In genomic region chr7:143302593-143303238, GRCm38 (mm10) we compare ENCODE assay signal across 18 mouse cellular contexts.
A peak's percentile ranks its signal among the peaks of the same experiment; 100 is the strongest.
DNase-seq lines count a peak whose midpoint lies in the region; ATAC-seq and TF ChIP-seq lines count a peak whose summit lies in the region.
"Had no signal": no experiment of that assay in that cellular context is flagged by ENCODE, and none has a peak within 500 bp of the region (broad histone marks: within the 10 kb centered on the region; RNA-seq: fewer than 3 reads in every experiment).

No protein-coding gene starts in this region.

- H3K27me3 ChIP-seq in heart, embryonic 11.5 days (ENCODE audit: control insufficient read depth, insufficient read depth, low read length) = no peaks in the 10 kb centered on the region
- H3K27me3 ChIP-seq in lung, embryonic 14.5 days (ENCODE audit: insufficient read depth, low read length) = no peaks in the 10 kb centered on the region
- H3K27me3 ChIP-seq: embryonic facial prominence, embryonic 12.5 days; stomach, embryonic 15.5 days had no signal

- no peaks in the 10 kb centered on the region for H3K36me3 ChIP-seq in heart, embryonic 11.5 days (ENCODE audit: control insufficient read depth, insufficient read depth, low read length)
- H3K36me3 ChIP-seq in lung, embryonic 14.5 days (ENCODE audit: insufficient read depth) = no peaks in the 10 kb centered on the region
- H3K36me3 ChIP-seq: embryonic facial prominence, embryonic 12.5 days; stomach, embryonic 15.5 days had no signal

- WGBS in heart, embryonic 11.5 days (ENCODE audit: insufficient replicate concordance) = 18% methylated on average over 9 of the region's 9 CpGs
- 30% methylated on average over 9 of the region's 9 CpGs for WGBS in lung, embryonic 14.5 days
- 67% methylated on average over 9 of the region's 9 CpGs for WGBS in lung, adult 2 months

- H3K4me2 ChIP-seq in heart, embryonic 11.5 days = no peak overlapping the region
- no peak overlapping the region for H3K4me2 ChIP-seq in lung, embryonic 14.5 days
- H3K4me2 ChIP-seq: embryonic facial prominence, embryonic 12.5 days; liver, embryonic 11.5 days; stomach, embryonic 15.5 days had no signal

- no peak for TF ChIP-seq POLR2A in lung, adult 2 months (IDR thresholded peaks at IDR 0.05; ENCODE audit: borderline replicate concordance, extremely low read depth, low read depth, low read length)

- H3K4me1 ChIP-seq in heart, embryonic 11.5 days (ENCODE audit: control insufficient read depth, insufficient read depth, low read length) = peaks cover 38% of the 10 kb centered on the region
- H3K4me1 ChIP-seq in lung, embryonic 14.5 days (ENCODE audit: insufficient read depth) = peaks cover 13% of the 10 kb centered on the region
- peaks cover 3% of the 10 kb centered on the region; the same call in 1 of the 2 replicates for H3K4me1 ChIP-seq in lung, adult 2 months (ENCODE audit: control insufficient read depth, insufficient read depth, low read length)

- peak; percentile 61; the same call in 1 of the 2 replicates for ATAC-seq in heart, embryonic 11.5 days (replicated peaks; ENCODE audit: insufficient number of reproducible peaks, low FRiP score, low TSS enrichment)
- peak; percentile 59 for ATAC-seq in lung, embryonic 14.5 days (ENCODE audit: insufficient read depth)

- H3K9ac ChIP-seq in heart, embryonic 11.5 days (ENCODE audit: low read depth, low read length) = no peak overlapping the region
- no peak overlapping the region for H3K9ac ChIP-seq in lung, embryonic 14.5 days
- H3K9ac ChIP-seq: embryonic facial prominence, embryonic 12.5 days; stomach, embryonic 15.5 days had no signal

- TF ChIP-seq CTCF in lung, embryonic 14.5 days (IDR thresholded peaks at IDR 0.05; ENCODE audit: low read depth) = no peak
- no peak for TF ChIP-seq CTCF in lung, adult 2 months (IDR thresholded peaks at IDR 0.05; ENCODE audit: insufficient read depth, low read length)

- H3K27ac ChIP-seq in heart, embryonic 11.5 days (ENCODE audit: low read depth, low read length) = peak overlapping the region; percentile 78
- H3K27ac ChIP-seq in lung, embryonic 14.5 days (ENCODE audit: low read depth) = no peak overlapping the region
- H3K27ac ChIP-seq: embryonic facial prominence, embryonic 12.5 days; stomach, embryonic 15.5 days had no signal

- H3K9me3 ChIP-seq in heart, embryonic 11.5 days (replicated peaks; ENCODE audit: control insufficient read depth, low read length) = no peaks in the 10 kb centered on the region
- H3K9me3 ChIP-seq in lung, embryonic 14.5 days (ENCODE audit: low read depth, low read length) = no peaks in the 10 kb centered on the region
- H3K9me3 ChIP-seq: embryonic facial prominence, embryonic 12.5 days; stomach, embryonic 15.5 days had no signal

- no peak for DNase-seq in heart, postnatal 36 days
- peak; percentile 60 for DNase-seq in lung, embryonic 14.5 days
- DNase-seq in lung, adult 2 months = no peak
- peak; percentile 42 to 72 for DNase-seq in frontal cortex, postnatal 36 days (ENCODE audit: low spot score in 2 of 2)
- peak; percentile 57 to 69 for DNase-seq in left cerebral cortex, postnatal 36 days (ENCODE audit: low spot score in 2 of 2)
- no peak for DNase-seq in spleen, adult 12 weeks (ENCODE audit: low spot score)
- DNase-seq in thymus, adult 18-20 months = no peak
- DNase-seq: cerebellum, adult 11 months; heart, postnatal 14 days; kidney, postnatal 4 days; layer of hippocampus, postnatal 36 days; midbrain, embryonic 14.5 days; spleen, adult 18-20 months; thymus, postnatal 14 days had no signal

- intact Hi-C loops in heart, postnatal 36 days (cut with DNase I) = no loop called here
- intact Hi-C loops in left cerebral cortex, postnatal 36 days (cut with DNase I) = loop anchor here (10.0 kb wide), 1 partner anchor 162 kb away; the partner anchor contains the start of gene Cdkn1c

- no peak overlapping the region for H3K4me3 ChIP-seq in heart, embryonic 11.5 days (ENCODE audit: low read depth, low read length)
- H3K4me3 ChIP-seq in lung, embryonic 14.5 days (ENCODE audit: low read depth, low read length) = no peak overlapping the region
- no peak overlapping the region for H3K4me3 ChIP-seq in lung, adult 2 months (replicated peaks; ENCODE audit: extremely low read depth, low read depth, low read length)
- H3K4me3 ChIP-seq: embryonic facial prominence, embryonic 12.5 days; stomach, embryonic 15.5 days had no signal

Comparison
In these comparisons a context has a peak if more than half of its experiments do, and no peak if none do; other contexts are left out.
1. DNase-seq: peak in lung, embryonic 14.5 days (single experiment), frontal cortex, postnatal 36 days (2 of 2) and left cerebral cortex, postnatal 36 days (2 of 2); none in heart, postnatal 36 days (0 of 2), lung, adult 2 months (single experiment), spleen, adult 12 weeks (single experiment) and thymus, adult 18-20 months (0 of 2).